Mouse (Mus musculus) C2C12 (cell line): ENCODE data around the gene Cldn9.

Experiments
- CTCF ChIP-seq: IDR thresholded peaks from one replicate; pipeline ENCODE4 v1.5.1; 2011; ENCODE audit not compliant: control insufficient read depth, insufficient read depth, insufficient read length
- MYOG ChIP-seq: IDR thresholded peaks from one replicate; pipeline ENCODE4 v1.6.1; 2011; ENCODE audit not compliant: control insufficient read depth, insufficient read length; ENCODE audit errors: extremely low read depth

- TF ChIP-seq CTCF, result no peak
- no peak for TF ChIP-seq MYOG
Observed at GRCm38 (mm10) chr17:23677236-23677679, 6.6 kb downstream of the Cldn9 start, which contains the start of gene Tnfrsf12a.
